Mouse (Mus musculus): ENCODE data around the gene Sdhaf2. TPM values are rescaled to one million over a fixed set of nuclear protein-coding genes. Genes with fewer than 3 reads are reported as not detected.

Sdhaf2 gene
- 51.5 and 54.4 TPM in 2 replicates for total RNA-seq (2014; rRNA removed)
- polyA plus RNA-seq (2015; fragmentation: Nextera tagmentation; extraction: Ambion mirVana), result 56.1 and 64.3 TPM in 2 replicates

- ATAC-seq (ENCODE audit: low FRiP score), result peak; percentile 44; the same call in 1 of the 2 replicates
These were observed at the start of gene Sdhaf2 for GRCm38 (mm10) chr19:10525910-10526309. TSS of gene Sdhaf2 (minus strand) at chr19:10526142.

GRCm38 (mm10) chr19:10569627-10570026 is 43.7 kb upstream of the Sdhaf2 start:
- Histone ChIP-seq H3K9me3 (ENCODE audit: low read length) (no peaks in the 10 kb centered on the region), H3K4me1 (ENCODE audit: insufficient read depth, low read length) (no peaks in the 10 kb centered on the region), H3K36me3 (ENCODE audit: insufficient read depth, low read length) (peaks cover 43% of the 10 kb centered on the region), H3K9ac (replicated peaks; ENCODE audit: low read length, poor library complexity, severe bottlenecking) (no peak overlapping the region), H3K27ac (ENCODE audit: low read depth, low read length) (no peak overlapping the region), H3K4me3 (ENCODE audit: low read depth, low read length) (no peak overlapping the region), H3K4me2 (ENCODE audit: low read depth, low read length, poor library complexity, severe bottlenecking) (no peak overlapping the region), H3K27me3 (ENCODE audit: insufficient read depth, low read length) (no peaks in the 10 kb centered on the region)
- TF ChIP-seq CTCF (IDR thresholded peaks at IDR 0.05), result no peak
- ATAC-seq (ENCODE audit: low FRiP score) (no peak), DNase-seq (ENCODE audit: low spot score) (no peak)
- 96% methylated on average over 6 of the region's 6 CpGs for WGBS

More at GRCm38 (mm10) chr19:10525910-10526309, at the start of gene Sdhaf2:
- peak within 1 kb of the TSS; percentile 94 for H3K4me3 ChIP-seq (ENCODE audit: low read depth, low read length)
- H3K36me3 ChIP-seq (ENCODE audit: insufficient read depth, low read length), result 0 out of 2 replicates have a peak, but pooled peaks cover 6% of the 10 kb centered on the region
- H3K4me1 ChIP-seq (ENCODE audit: insufficient read depth, low read length), result peaks cover 8% of the 10 kb centered on the region; the same call in 1 of the 2 replicates
- H3K9ac ChIP-seq (replicated peaks; ENCODE audit: low read length, poor library complexity, severe bottlenecking), result peak within 1 kb of the TSS; percentile 97
- no peaks in the 10 kb centered on the region for H3K27me3 ChIP-seq (ENCODE audit: insufficient read depth, low read length)
- no peaks in the 10 kb centered on the region for H3K9me3 ChIP-seq (ENCODE audit: low read length)
- H3K4me2 ChIP-seq (ENCODE audit: low read depth, low read length, poor library complexity, severe bottlenecking), result peak within 1 kb of the TSS; percentile 73
- H3K27ac ChIP-seq (ENCODE audit: low read depth, low read length), result peak within 1 kb of the TSS; percentile 98
- TF ChIP-seq CTCF (IDR thresholded peaks at IDR 0.05), result peak; percentile 77
- WGBS, result under 1% methylated on average over 11 of the region's 11 CpGs
- peak; percentile 85 for DNase-seq (ENCODE audit: low spot score)

GRCm38 (mm10) chr19:10565217-10565616 is 39.3 kb upstream of the Sdhaf2 start:
- TF ChIP-seq CTCF (IDR thresholded peaks at IDR 0.05), result no peak
- Histone ChIP-seq H3K27me3 (ENCODE audit: insufficient read depth, low read length) (no peaks in the 10 kb centered on the region), H3K4me3 (ENCODE audit: low read depth, low read length) (no peak overlapping the region), H3K4me2 (ENCODE audit: low read depth, low read length, poor library complexity, severe bottlenecking) (no peak overlapping the region), H3K9me3 (ENCODE audit: low read length) (no peaks in the 10 kb centered on the region), H3K4me1 (ENCODE audit: insufficient read depth, low read length) (no peaks in the 10 kb centered on the region), H3K36me3 (ENCODE audit: insufficient read depth, low read length) (peaks cover 10% of the 10 kb centered on the region; the same call in 1 of the 2 replicates), H3K9ac (replicated peaks; ENCODE audit: low read length, poor library complexity, severe bottlenecking) (no peak overlapping the region), H3K27ac (ENCODE audit: low read depth, low read length) (no peak overlapping the region)
- 79% methylated on average over 4 of the region's 4 CpGs for WGBS
- ATAC-seq (ENCODE audit: low FRiP score) (no peak), DNase-seq (ENCODE audit: low spot score) (no peak)

- 0 out of 2 replicates have a peak, but pooled peaks cover 6% of the 10 kb centered on the region for H3K36me3 ChIP-seq (ENCODE audit: insufficient read depth, low read length)
- no peaks in the 10 kb centered on the region for H3K9me3 ChIP-seq (ENCODE audit: low read length)
- no peaks in the 10 kb centered on the region for H3K27me3 ChIP-seq (ENCODE audit: insufficient read depth, low read length)
- H3K27ac ChIP-seq (ENCODE audit: low read depth, low read length), result no peak overlapping the region
- H3K4me3 ChIP-seq (ENCODE audit: low read depth, low read length), result no peak overlapping the region
- no peak overlapping the region for H3K4me2 ChIP-seq (ENCODE audit: low read depth, low read length, poor library complexity, severe bottlenecking)
- no peak for DNase-seq (ENCODE audit: low spot score)
- H3K4me1 ChIP-seq (ENCODE audit: insufficient read depth, low read length), result no peaks in the 10 kb centered on the region
- no peak for TF ChIP-seq CTCF (IDR thresholded peaks at IDR 0.05)
- 83% methylated on average over 6 of the region's 6 CpGs for WGBS
- H3K9ac ChIP-seq (replicated peaks; ENCODE audit: low read length, poor library complexity, severe bottlenecking), result no peak overlapping the region
- ATAC-seq (ENCODE audit: low FRiP score), result no peak
These were observed 38.3 kb upstream of the Sdhaf2 start for GRCm38 (mm10) chr19:10564278-10564677.

GRCm38 (mm10) chr19:10562351-10562750 is 36.4 kb upstream of the Sdhaf2 start:
- no peak for TF ChIP-seq CTCF (IDR thresholded peaks at IDR 0.05)
- WGBS, result 67% methylated on average over 5 of the region's 5 CpGs
- Histone ChIP-seq H3K27ac (ENCODE audit: low read depth, low read length) (no peak overlapping the region), H3K4me3 (ENCODE audit: low read depth, low read length) (no peak overlapping the region), H3K4me1 (ENCODE audit: insufficient read depth, low read length) (no peaks in the 10 kb centered on the region), H3K9me3 (ENCODE audit: low read length) (no peaks in the 10 kb centered on the region), H3K36me3 (ENCODE audit: insufficient read depth, low read length) (no peaks in the 10 kb centered on the region), H3K4me2 (ENCODE audit: low read depth, low read length, poor library complexity, severe bottlenecking) (no peak overlapping the region), H3K27me3 (ENCODE audit: insufficient read depth, low read length) (no peaks in the 10 kb centered on the region), H3K9ac (replicated peaks; ENCODE audit: low read length, poor library complexity, severe bottlenecking) (no peak overlapping the region)
- no peak for DNase-seq (ENCODE audit: low spot score)
- ATAC-seq (ENCODE audit: low FRiP score), result no peak

- H3K4me2 ChIP-seq (ENCODE audit: low read depth, low read length, poor library complexity, severe bottlenecking), result no peak overlapping the region
- no peaks in the 10 kb centered on the region for H3K27me3 ChIP-seq (ENCODE audit: insufficient read depth, low read length)
- H3K9me3 ChIP-seq (ENCODE audit: low read length), result no peaks in the 10 kb centered on the region
- H3K36me3 ChIP-seq (ENCODE audit: insufficient read depth, low read length), result no peaks in the 10 kb centered on the region
- H3K27ac ChIP-seq (ENCODE audit: low read depth, low read length), result no peak overlapping the region
- no peak for DNase-seq (ENCODE audit: low spot score)
- no peak for TF ChIP-seq CTCF (IDR thresholded peaks at IDR 0.05)
- no peak overlapping the region for H3K4me3 ChIP-seq (ENCODE audit: low read depth, low read length)
- ATAC-seq (ENCODE audit: low FRiP score), result no peak
- H3K9ac ChIP-seq (replicated peaks; ENCODE audit: low read length, poor library complexity, severe bottlenecking), result no peak overlapping the region
- H3K4me1 ChIP-seq (ENCODE audit: insufficient read depth, low read length), result peaks cover 2% of the 10 kb centered on the region; the same call in 1 of the 2 replicates
- 67% methylated on average over 6 of the region's 6 CpGs for WGBS
These were observed 35.8 kb upstream of the Sdhaf2 start for GRCm38 (mm10) chr19:10561558-10562314.

Data from midbrain, postnatal 0 days (tissue).